Mouse (Mus musculus) forebrain, embryonic 10.5 days (tissue): ENCODE data around the gene Ehd4. TPM values are rescaled to one million over a fixed set of nuclear protein-coding genes. Genes with fewer than 3 reads are reported as not detected.

Experiments
- DNase-seq: peaks from one replicate; pipeline ENCODE4 v3.0.0-alpha.2; 2017; ENCODE audit warnings: low spot score; ENCODE audit errors: extremely low spot score
- H3K27ac ChIP-seq: fragments of 300-500 bp; sonication (generic); 2 replicates; pipeline ENCODE4 v1.5.1; 2016; ENCODE audit warnings: mild to moderate bottlenecking
- H3K27me3 ChIP-seq: fragments of 300-500 bp; sonication (generic); 2 replicates; pipeline ENCODE4 v1.6.1; 2016; ENCODE audit warnings: mild to moderate bottlenecking; ENCODE audit not compliant: poor library complexity, severe bottlenecking
- H3K36me3 ChIP-seq: fragments of 300-500 bp; sonication (generic); replicated peaks from 2 replicates; pipeline ENCODE4 v1.6.1; 2016; ENCODE audit warnings: mild to moderate bottlenecking, moderate library complexity
- H3K4me1 ChIP-seq: fragments of 300-500 bp; sonication (generic); 2 replicates; pipeline ENCODE4 v1.6.1; 2016
- H3K4me3 ChIP-seq: fragments of 300-500 bp; sonication (generic); 2 replicates; pipeline ENCODE4 v1.5.1; 2016; ENCODE audit warnings: mild to moderate bottlenecking, moderate library complexity
- H3K9me3 ChIP-seq: fragments of 300-500 bp; sonication (generic); 2 replicates; pipeline ENCODE4 v1.6.1; 2016; ENCODE audit warnings: mild to moderate bottlenecking, moderate library complexity
- WGBS: fragments of 180-500 bp; shearing (Covaris S2); methylation state at CpG from one replicate; pipeline ENCODE4 v1.1.7; 2016; 5-methylcytosine and 5-hydroxymethylcytosine counted together
- polyA plus RNA-seq: library from polyadenylated mRNA; unstranded; fragments of >200 nt; fragmentation: Nextera tagmentation; extraction: Ambion mirVana; gene quantifications from 2 replicates; pipeline ENCODE4 v1.2.1, GENCODE M21; 2016

Ehd4 gene
- polyA plus RNA-seq, 1 experiment from 2014 or later: 23.7 TPM

GRCm38 (mm10) chr2:120159434-120159833, 5.0 kb upstream of the Ehd4 start:
- Histone ChIP-seq H3K4me1 (peaks cover 9% of the 10 kb centered on the region; the same call in 1 of the 2 replicates), H3K9me3 (no peaks in the 10 kb centered on the region), H3K36me3 (no peaks in the 10 kb centered on the region), H3K27me3 (peaks cover 7% of the 10 kb centered on the region), H3K4me3 (no peak overlapping the region), H3K27ac (no peak overlapping the region)
- 83% methylated on average over 2 of the region's 2 CpGs for WGBS
- DNase-seq: no peak

- no peak for DNase-seq
- Histone ChIP-seq H3K9me3 (no peaks in the 10 kb centered on the region), H3K4me1 (peaks cover 12% of the 10 kb centered on the region), H3K27me3 (peaks cover 7% of the 10 kb centered on the region), H3K27ac (no peak overlapping the region), H3K4me3 (no peak overlapping the region), H3K36me3 (no peaks in the 10 kb centered on the region)
- WGBS: 45% methylated on average over 1 of the region's 1 CpGs
Measured at GRCm38 (mm10) chr2:120158846-120159245, 4.4 kb upstream of the Ehd4 start.

DNA sequence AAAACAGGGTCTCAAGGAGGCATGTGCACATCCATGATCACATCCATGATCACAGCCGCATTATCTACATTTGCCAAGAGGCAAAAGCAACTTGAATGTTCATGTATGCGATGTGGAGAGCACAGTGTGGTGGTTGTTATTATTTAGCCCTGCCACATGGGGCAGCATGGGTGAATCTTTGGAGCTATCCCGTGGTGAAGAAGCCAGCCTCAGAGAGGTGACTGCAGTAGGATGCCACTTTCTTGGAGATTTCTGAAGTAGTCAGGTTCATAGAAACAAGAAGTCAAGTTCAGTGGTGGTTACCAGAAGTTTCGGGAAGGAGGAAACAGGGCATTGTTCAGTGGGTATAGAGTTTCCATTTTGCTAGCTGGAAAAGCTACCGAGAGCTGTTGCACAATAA, 3.6 kb upstream of the Ehd4 start:
- Histone ChIP-seq H3K4me1 (peaks cover 17% of the 10 kb centered on the region), H3K27me3 (peaks cover 12% of the 10 kb centered on the region), H3K36me3 (no peaks in the 10 kb centered on the region), H3K27ac (no peak overlapping the region), H3K4me3 (no peak overlapping the region), H3K9me3 (no peaks in the 10 kb centered on the region)
- WGBS: 55% methylated on average over 5 of the region's 5 CpGs
- DNase-seq: no peak

DNA sequence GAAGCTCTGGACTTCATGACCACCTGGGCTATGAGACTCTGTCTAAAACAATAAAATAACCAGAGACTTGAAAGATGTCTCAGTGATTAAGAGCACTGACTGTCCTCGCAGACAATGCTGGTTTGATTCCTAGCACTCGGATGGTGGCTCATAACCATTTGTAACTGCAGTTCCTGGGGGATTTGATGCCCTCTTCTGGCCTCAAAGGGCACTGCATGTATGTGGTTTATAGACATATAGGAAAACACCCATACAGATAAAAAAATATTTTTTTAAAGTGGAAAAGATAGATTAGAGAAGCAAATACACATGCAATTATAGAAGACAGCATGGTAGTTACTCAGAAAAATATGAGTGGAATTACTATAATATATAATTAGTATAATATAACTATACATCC, 3.2 kb upstream of the Ehd4 start:
- Histone ChIP-seq H3K4me1 (peaks cover 17% of the 10 kb centered on the region), H3K4me3 (no peak overlapping the region), H3K36me3 (no peaks in the 10 kb centered on the region), H3K27me3 (peaks cover 16% of the 10 kb centered on the region), H3K9me3 (no peaks in the 10 kb centered on the region), H3K27ac (no peak overlapping the region)
- no peak for DNase-seq
- 61% methylated on average over 2 of the region's 2 CpGs for WGBS

DNA sequence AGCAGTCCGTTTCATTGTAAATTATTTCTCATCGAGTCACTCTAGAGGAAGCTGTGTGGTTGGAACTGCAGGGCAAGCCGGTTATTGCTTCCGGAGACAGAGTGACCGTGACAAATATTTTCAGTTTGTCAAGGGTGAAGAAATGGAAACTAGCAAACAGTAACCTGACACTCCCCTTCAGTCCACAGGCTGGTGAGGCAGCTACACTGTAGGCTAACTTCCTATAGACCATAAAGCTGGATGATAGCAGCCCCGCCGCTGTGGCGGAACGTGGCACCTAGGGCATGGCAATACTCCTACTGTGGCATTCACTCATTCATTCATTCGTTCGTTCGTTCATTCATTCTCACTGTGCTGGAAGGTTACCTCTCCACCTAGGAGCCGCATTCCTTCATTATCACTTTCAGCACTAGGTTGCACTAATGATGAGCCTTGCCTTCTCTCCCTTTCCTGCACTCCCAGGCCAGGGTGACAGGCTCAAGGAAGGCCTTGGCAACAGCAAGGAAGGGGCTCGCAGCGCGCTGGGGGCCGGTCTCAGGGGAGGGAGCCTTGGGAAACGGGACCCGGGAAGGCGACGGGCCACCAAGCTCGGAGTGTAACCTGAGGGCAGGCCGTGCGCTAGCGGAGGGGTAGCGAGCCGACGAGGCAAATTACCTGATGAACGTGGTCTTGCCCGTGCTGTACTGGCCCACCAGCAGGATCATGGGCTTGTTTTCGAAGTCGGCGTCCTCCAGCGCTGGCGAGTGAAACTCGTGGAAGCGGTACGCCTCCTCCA, 633 bp downstream of the Ehd4 start:
- Histone ChIP-seq H3K27me3 (peaks cover 18% of the 10 kb centered on the region), H3K27ac (peak overlapping the region; percentile 82), H3K36me3 (no peaks in the 10 kb centered on the region), H3K9me3 (no peaks in the 10 kb centered on the region), H3K4me1 (peaks cover 15% of the 10 kb centered on the region), H3K4me3 (peak overlapping the region; percentile 81)
- no peak for DNase-seq
- WGBS: 5% methylated on average over 38 of the region's 38 CpGs

DNA sequence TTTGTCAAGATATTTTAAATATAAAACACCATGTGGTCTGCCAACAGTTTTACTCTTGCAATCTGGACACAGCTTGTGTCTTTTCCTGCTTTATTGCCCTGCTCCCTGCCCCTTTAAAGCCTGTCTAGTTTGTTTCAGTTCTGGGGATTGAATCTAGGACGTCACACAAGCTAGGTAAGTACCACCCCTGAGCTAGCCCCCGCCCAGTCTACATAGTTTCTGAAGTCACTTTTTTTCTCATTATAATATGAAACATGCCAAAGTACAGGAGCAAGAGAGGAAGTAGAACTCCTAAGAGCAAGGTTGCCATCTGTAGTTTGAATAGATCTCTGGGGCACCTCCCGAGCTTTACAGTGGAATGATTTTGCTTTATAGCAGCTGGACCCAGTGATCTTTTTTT, 3.8 kb downstream of the Ehd4 start:
- Histone ChIP-seq H3K27ac (no peak overlapping the region), H3K36me3 (no peaks in the 10 kb centered on the region), H3K27me3 (peaks cover 13% of the 10 kb centered on the region), H3K4me1 (peaks cover 15% of the 10 kb centered on the region), H3K4me3 (no peak overlapping the region), H3K9me3 (no peaks in the 10 kb centered on the region)
- no peak for DNase-seq
- WGBS: 90% methylated on average over 3 of the region's 3 CpGs

DNA sequence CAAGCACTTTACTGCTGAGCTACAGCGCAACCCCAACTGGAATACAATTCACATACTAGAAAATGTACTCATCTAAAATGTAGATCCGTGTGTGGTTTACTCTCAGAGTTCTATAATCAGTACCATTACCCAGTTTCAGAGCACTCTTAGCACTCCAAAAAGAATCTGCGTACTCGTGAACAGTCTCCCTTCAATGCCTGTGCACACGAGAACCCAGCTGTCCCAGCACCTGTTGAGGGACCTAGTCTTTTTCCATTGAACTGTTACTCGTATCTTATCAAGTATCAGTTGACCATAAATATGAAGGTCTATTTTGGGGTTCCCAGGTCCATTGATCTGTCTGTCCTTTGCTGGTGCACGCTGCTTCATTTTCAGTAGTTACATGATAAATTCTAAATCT, 4.8 kb downstream of the Ehd4 start:
- no peaks in the 10 kb centered on the region for H3K9me3 ChIP-seq
- H3K27me3 ChIP-seq: peaks cover 11% of the 10 kb centered on the region; the same call in 1 of the 2 replicates
- H3K4me1 ChIP-seq: peaks cover 9% of the 10 kb centered on the region
- no peak for DNase-seq
- H3K27ac ChIP-seq: no peak overlapping the region
- no peak overlapping the region for H3K4me3 ChIP-seq
- H3K36me3 ChIP-seq: no peaks in the 10 kb centered on the region
- 91% methylated on average over 7 of the region's 7 CpGs for WGBS

DNA sequence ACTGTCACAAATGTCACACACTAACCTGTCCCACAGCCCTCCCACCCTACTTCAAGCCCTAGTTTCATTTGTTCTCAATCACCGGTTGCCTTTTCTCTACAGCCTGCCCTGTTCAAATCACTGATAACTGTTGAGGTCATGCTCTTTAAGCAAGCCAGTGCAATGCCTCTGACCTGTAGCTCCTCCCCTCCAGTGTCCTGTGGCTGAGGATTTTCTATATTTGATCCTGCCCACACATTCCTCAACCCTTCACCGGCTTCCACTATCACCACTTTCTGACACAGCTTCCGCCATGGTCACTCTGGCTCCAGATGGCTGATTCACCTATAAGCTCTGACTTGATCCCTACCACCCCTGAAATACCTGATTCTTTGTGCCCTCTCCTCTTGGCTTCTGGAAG, 6.4 kb downstream of the Ehd4 start:
- Histone ChIP-seq H3K27me3 (peaks cover 5% of the 10 kb centered on the region; the same call in 1 of the 2 replicates), H3K27ac (no peak overlapping the region), H3K9me3 (no peaks in the 10 kb centered on the region), H3K36me3 (no peaks in the 10 kb centered on the region), H3K4me1 (no peaks in the 10 kb centered on the region), H3K4me3 (no peak overlapping the region)
- 88% methylated on average over 3 of the region's 3 CpGs for WGBS
- DNase-seq: no peak

GRCm38 (mm10) chr2:120147364-120147763, 7.0 kb downstream of the Ehd4 start:
- WGBS: 68% methylated on average over 2 of the region's 2 CpGs
- no peaks in the 10 kb centered on the region for H3K27me3 ChIP-seq
- no peaks in the 10 kb centered on the region for H3K36me3 ChIP-seq
- H3K27ac ChIP-seq: no peak overlapping the region
- H3K9me3 ChIP-seq: no peaks in the 10 kb centered on the region
- no peaks in the 10 kb centered on the region for H3K4me1 ChIP-seq
- no peak for DNase-seq
- H3K4me3 ChIP-seq: no peak overlapping the region

DNA sequence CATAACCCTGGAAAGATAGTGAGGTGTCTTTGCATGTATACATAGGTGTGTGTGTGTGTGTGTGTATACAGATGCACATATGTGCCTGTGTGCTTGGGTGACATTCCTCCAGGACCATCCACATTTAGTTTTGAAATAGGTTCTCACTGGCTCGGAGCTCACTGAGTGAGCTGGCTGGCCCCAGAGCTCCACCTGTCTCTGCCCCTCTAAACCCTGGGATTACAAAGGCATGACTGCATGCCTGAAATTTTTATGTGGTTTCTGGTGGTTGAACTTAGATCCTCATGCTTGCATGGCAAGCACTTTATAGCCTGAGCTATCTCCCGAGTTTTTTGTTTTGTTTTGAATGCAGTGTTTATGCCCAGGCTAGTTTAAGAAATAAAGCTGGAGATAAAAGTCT, 7.9 kb downstream of the Ehd4 start:
- no peak for DNase-seq
- Histone ChIP-seq H3K27me3 (no peaks in the 10 kb centered on the region), H3K9me3 (no peaks in the 10 kb centered on the region), H3K4me1 (no peaks in the 10 kb centered on the region), H3K4me3 (no peak overlapping the region), H3K27ac (no peak overlapping the region), H3K36me3 (no peaks in the 10 kb centered on the region)
- WGBS: 90% methylated on average over 2 of the region's 2 CpGs

GRCm38 (mm10) chr2:120144390-120144789, 10.0 kb downstream of the Ehd4 start:
- Histone ChIP-seq H3K9me3 (no peaks in the 10 kb centered on the region), H3K27me3 (no peaks in the 10 kb centered on the region), H3K4me3 (no peak overlapping the region), H3K27ac (no peak overlapping the region), H3K4me1 (no peaks in the 10 kb centered on the region), H3K36me3 (no peaks in the 10 kb centered on the region)
- DNase-seq: no peak
- 90% methylated on average over 4 of the region's 4 CpGs for WGBS

DNA sequence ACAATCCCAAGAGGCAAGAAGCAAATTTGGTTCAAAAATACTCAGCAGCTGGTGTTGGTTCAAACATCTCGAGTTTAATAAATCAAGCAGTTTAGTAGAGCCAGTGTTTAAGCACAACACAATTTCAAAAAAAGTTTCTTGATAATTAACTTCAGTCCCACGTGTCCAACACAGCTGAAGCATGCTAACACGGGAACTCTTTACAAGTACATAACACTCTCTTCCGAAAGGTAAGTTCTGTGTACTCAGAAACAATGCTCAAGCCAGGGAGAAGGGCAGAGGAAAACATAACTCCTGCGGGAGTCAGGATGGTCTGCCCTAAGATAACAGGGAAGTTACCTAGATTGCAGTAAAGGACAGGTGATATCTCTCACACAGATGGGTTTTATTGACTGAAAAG, 12.1 kb downstream of the Ehd4 start:
- Histone ChIP-seq H3K4me1 (no peaks in the 10 kb centered on the region), H3K9me3 (no peaks in the 10 kb centered on the region), H3K36me3 (no peaks in the 10 kb centered on the region), H3K27ac (no peak overlapping the region), H3K27me3 (no peaks in the 10 kb centered on the region), H3K4me3 (no peak overlapping the region)
- WGBS: 87% methylated on average over 5 of the region's 5 CpGs
- DNase-seq: no peak

DNA sequence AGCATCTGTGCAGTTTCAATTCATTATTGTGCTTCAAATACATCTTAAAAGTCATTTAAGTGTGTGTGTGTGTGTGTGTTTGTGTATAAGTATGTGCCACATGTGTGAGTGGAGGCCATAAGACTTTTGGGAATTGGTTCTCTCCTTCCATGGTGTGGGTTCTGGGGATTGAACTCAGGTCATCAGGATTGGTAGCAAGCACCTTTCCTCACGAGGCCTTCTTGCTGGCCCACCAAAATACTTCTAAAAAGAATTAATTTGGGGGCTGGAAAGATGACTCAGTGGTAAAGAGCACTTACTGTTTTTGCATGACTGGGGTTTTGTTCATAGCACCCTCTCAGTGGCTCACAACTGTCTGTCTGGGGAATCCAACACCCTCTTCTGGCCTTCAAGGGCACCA, 12.7 kb downstream of the Ehd4 start:
- Histone ChIP-seq H3K27ac (no peak overlapping the region), H3K9me3 (no peaks in the 10 kb centered on the region), H3K4me1 (no peaks in the 10 kb centered on the region), H3K27me3 (no peaks in the 10 kb centered on the region), H3K4me3 (no peak overlapping the region), H3K36me3 (no peaks in the 10 kb centered on the region)
- DNase-seq: no peak
- WGBS: 84% methylated on average over 1 of the region's 1 CpGs

DNA sequence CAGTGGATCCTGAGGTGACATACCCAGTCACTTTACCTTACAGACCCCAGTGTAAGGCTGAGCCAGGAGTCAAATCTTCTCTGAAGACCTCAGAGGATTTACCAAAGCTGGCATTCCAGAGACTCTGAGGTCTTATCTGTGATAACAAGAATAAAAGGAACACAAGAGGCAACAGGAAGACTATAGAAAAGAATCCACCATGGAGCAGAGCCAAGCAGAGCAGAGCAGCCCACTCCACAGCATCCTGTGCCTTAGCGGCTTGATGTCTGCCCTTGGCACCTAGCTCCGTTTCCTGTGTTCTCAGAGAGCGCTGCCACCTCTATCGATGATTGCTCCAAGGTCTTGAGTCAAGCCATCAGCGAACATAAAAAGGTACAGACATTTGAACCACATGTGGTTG, 14.1 kb downstream of the Ehd4 start:
- H3K4me3 ChIP-seq: no peak overlapping the region
- H3K27me3 ChIP-seq: no peaks in the 10 kb centered on the region
- peaks cover 2% of the 10 kb centered on the region; the same call in 1 of the 2 replicates for H3K4me1 ChIP-seq
- no peaks in the 10 kb centered on the region for H3K9me3 ChIP-seq
- 86% methylated on average over 5 of the region's 5 CpGs for WGBS
- no peak overlapping the region for H3K27ac ChIP-seq
- DNase-seq: no peak
- no peaks in the 10 kb centered on the region for H3K36me3 ChIP-seq
